Mouse (Mus musculus): ENCODE data around the gene Rassf5.

- TF ChIP-seq POLR2A (IDR thresholded peaks at IDR 0.05; ENCODE audit: low read depth, low read length): no peak
- no peak for TF ChIP-seq CTCF (IDR thresholded peaks at IDR 0.05; ENCODE audit: borderline replicate concordance, insufficient read depth, low read length)
These were observed 107.3 kb downstream of the Rassf5 start for GRCm38 (mm10) chr1:131137717-131138118.
